Mouse (Mus musculus): ENCODE measurements at regions not wholly inside any gene's neighbourhood (a gene's known extent, or its start where the extent isn't known, plus 50 kb on each side); places are given as distances from the start of the nearest gene placed in this dataset.

DNA sequence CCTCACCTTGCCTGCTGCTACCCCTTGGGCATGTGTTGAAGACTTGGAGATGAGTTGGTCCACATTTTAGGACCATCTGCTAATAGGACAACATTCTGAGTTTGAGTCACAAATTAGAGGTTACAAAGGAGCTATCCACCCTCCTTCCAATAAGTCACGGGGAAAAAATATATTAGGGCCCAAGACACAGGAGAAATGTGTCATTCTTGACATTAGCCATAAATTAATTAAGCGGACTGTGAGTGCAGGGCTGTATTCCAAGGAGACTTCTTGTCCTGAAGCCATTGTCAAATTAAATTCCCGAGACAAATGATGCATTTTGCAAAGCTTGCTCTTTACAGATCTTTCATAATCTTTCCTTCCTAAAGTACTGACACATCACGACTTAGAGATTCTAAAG is 79.2 kb downstream of the 1700020N01Rik start:
- WGBS, result 84% methylated on average over 4 of the region's 4 CpGs
- H3K27me3 ChIP-seq (ENCODE audit: insufficient read depth, poor library complexity, severe bottlenecking), result no peaks in the 10 kb centered on the region
- H3K36me3 ChIP-seq, result no peaks in the 10 kb centered on the region
- H3K27ac ChIP-seq, result no peak overlapping the region
- no peak for DNase-seq (ENCODE audit: low spot score)
- H3K4me3 ChIP-seq, result no peak overlapping the region
- no peaks in the 10 kb centered on the region for H3K9me3 ChIP-seq
- H3K4me1 ChIP-seq, result peaks cover 23% of the 10 kb centered on the region; the same call in 1 of the 2 replicates

DNA sequence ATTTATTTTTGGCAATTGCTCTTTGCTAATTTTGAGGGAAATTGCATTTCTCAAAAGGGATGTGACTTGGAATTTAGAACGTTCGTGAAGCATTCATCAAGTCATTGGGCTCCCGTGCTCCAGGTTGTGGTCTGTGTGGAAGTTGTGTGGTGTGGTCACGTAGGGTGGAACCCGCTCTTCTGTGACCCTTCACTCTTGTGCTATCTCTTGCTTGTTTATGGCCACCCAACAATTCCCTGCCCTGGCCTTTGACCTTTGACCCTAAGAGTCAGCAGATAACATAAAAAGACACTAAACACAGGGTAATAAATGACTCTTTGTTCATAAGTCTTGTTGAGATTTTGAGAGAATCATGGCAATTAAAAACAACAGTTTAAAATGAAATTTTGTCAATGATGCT is 79.7 kb downstream of the 1700020N01Rik start:
- no peak overlapping the region for H3K4me3 ChIP-seq
- 55% methylated on average over 5 of the region's 5 CpGs for WGBS

DNA sequence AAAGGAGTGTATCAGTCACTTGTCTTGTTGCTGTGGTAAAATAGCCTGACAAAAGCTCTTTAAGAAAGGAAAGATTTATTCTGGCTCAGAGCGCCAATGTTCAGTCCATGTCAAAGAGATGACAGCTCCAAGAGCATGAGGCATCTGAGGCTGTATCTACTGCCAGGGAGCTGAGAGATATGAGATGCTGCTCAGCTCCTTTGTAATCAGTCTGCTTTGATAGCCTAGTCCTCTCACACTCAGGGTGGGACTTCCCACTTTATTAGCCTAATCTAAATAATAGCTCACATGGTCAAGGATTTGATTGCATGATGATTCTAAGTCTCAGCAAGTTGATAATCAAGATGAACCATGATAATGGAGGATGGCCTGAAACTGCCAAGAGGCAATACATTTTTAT is 80.9 kb downstream of the 1700020N01Rik start:
- Histone ChIP-seq H3K4me1 (peaks cover 25% of the 10 kb centered on the region; the same call in 1 of the 2 replicates), H3K4me3 (no peak overlapping the region), H3K27me3 (ENCODE audit: insufficient read depth, poor library complexity, severe bottlenecking) (no peaks in the 10 kb centered on the region), H3K27ac (0 out of 2 replicates have a peak overlapping the region, but pooled peaks have one; percentile 56), H3K36me3 (no peaks in the 10 kb centered on the region), H3K9me3 (no peaks in the 10 kb centered on the region)
- 41% methylated on average over 1 of the region's 1 CpGs for WGBS
- no peak for DNase-seq (ENCODE audit: low spot score)

More for the DNA sequence above, 79.7 kb downstream of the 1700020N01Rik start:
- no peak for DNase-seq (ENCODE audit: low spot score)
- H3K36me3 ChIP-seq, result no peaks in the 10 kb centered on the region
- no peak overlapping the region for H3K27ac ChIP-seq
- H3K9me3 ChIP-seq, result no peaks in the 10 kb centered on the region
- no peaks in the 10 kb centered on the region for H3K27me3 ChIP-seq (ENCODE audit: insufficient read depth, poor library complexity, severe bottlenecking)
- H3K4me1 ChIP-seq, result peaks cover 23% of the 10 kb centered on the region; the same call in 1 of the 2 replicates

DNA sequence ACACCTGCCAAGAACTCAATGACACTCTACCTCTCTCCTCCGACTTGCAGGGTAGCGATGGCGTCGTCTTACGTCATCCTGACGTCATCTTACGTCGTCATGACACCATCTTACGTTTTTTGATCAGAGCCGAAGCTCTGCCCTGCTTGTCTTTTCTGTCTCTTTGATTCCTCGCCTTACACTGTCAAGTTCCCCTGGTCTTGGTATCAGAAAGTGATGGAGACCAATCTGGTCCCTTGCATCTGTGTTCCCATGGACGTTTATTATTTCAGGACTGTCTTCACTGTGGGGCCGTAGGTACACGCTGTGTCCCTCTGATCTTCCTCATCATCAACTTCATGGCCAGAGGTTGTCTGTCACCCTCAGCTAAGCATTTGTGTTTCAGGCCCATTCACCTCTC is 82.8 kb downstream of the 1700020N01Rik start:
- Histone ChIP-seq H3K9me3 (no peaks in the 10 kb centered on the region), H3K36me3 (no peaks in the 10 kb centered on the region), H3K27ac (no peak overlapping the region), H3K4me3 (no peak overlapping the region), H3K4me1 (peaks cover 30% of the 10 kb centered on the region; the same call in 1 of the 2 replicates), H3K27me3 (ENCODE audit: insufficient read depth, poor library complexity, severe bottlenecking) (no peaks in the 10 kb centered on the region)
- WGBS, result 90% methylated on average over 14 of the region's 14 CpGs
- no peak for DNase-seq (ENCODE audit: low spot score)

DNA sequence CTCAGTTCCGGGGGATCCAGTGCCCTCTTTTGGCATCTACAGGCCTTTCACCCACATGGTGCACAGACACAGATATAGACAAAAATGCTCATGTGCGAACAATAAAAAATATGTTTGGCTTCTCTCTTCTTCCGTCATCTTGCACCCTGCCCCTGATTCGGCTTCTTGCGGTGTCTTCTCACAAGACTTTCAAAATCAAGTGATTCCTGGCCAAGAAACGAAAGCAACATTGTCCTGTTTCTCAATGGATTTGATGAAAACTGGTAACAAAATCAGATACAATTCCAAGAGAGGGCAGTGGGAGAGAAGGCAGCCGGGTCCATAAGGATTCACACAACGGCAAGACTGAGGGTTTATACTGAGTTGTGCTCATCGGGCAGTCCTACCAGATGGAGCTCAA is 85.0 kb downstream of the 1700020N01Rik start:
- no peaks in the 10 kb centered on the region for H3K36me3 ChIP-seq
- no peak overlapping the region for H3K4me3 ChIP-seq
- no peaks in the 10 kb centered on the region for H3K27me3 ChIP-seq (ENCODE audit: insufficient read depth, poor library complexity, severe bottlenecking)
- 90% methylated on average over 9 of the region's 9 CpGs for WGBS
- no peak overlapping the region for H3K27ac ChIP-seq
- DNase-seq (ENCODE audit: low spot score), result no peak
- H3K4me1 ChIP-seq, result peaks cover 25% of the 10 kb centered on the region; the same call in 1 of the 2 replicates
- H3K9me3 ChIP-seq, result no peaks in the 10 kb centered on the region

DNA sequence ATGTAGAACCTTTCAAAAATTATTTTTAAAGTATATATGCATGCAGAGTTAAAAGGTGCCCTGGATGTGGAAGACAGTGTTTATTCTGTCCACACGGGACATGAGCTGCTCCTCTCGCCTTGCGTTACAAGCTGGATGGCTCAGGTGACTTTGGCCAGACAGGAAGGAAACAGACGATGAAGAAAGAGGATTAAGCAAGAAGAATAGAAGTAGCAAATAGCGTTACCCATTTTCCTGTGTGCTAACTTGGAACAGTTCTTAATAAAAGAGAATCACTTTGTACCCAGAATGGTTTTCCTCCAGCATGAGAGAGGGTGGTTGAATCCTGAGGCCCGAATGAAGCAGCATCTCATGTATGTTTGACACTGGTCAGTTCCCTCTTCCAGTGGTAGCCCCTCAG is 85.4 kb downstream of the 1700020N01Rik start:
- Histone ChIP-seq H3K27ac (0 out of 2 replicates have a peak overlapping the region, but pooled peaks have one; percentile 7), H3K4me3 (no peak overlapping the region), H3K36me3 (no peaks in the 10 kb centered on the region), H3K9me3 (no peaks in the 10 kb centered on the region), H3K27me3 (ENCODE audit: insufficient read depth, poor library complexity, severe bottlenecking) (no peaks in the 10 kb centered on the region), H3K4me1 (peaks cover 20% of the 10 kb centered on the region; the same call in 1 of the 2 replicates)
- DNase-seq (ENCODE audit: low spot score), result no peak
- WGBS, result 81% methylated on average over 6 of the region's 6 CpGs

DNA sequence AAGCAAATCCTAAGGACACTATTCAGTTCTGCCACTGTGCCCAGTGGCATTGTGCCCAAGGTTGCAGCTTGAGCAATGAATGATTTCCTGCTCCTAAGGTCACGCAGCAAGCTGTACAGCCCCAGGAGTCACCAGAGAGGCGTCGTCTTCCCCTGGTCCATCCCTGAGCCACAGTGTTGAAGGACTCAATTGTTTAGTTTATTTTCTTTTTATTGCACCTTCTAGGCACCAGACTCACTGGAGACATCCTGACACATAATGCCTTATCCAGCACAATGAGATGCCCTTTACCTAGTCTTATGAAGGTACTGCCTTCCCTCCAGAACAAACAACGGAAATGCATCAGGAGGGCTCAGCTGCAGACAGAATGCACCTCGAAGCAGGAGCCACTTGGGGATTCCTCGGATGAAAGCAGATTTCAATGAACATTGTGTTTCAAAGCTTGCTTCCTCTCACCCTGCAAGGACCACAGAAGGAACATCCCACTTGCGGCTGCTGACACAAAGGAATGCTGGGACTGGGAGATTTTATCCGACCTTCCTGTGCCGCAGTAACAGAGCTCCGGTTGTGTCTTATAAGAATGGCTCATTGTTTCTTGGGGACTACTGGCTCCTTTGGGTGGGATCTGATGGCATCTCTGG is 86.0 kb downstream of the 1700020N01Rik start:
- no peaks in the 10 kb centered on the region for H3K9me3 ChIP-seq
- H3K27me3 ChIP-seq (ENCODE audit: insufficient read depth, poor library complexity, severe bottlenecking), result no peaks in the 10 kb centered on the region
- H3K4me3 ChIP-seq, result no peak overlapping the region
- H3K27ac ChIP-seq, result 0 out of 2 replicates have a peak overlapping the region, but pooled peaks have one; percentile 7
- DNase-seq (ENCODE audit: low spot score), result no peak
- peaks cover 14% of the 10 kb centered on the region; the same call in 1 of the 2 replicates for H3K4me1 ChIP-seq
- H3K36me3 ChIP-seq, result no peaks in the 10 kb centered on the region
- 44% methylated on average over 10 of the region's 10 CpGs for WGBS

DNA sequence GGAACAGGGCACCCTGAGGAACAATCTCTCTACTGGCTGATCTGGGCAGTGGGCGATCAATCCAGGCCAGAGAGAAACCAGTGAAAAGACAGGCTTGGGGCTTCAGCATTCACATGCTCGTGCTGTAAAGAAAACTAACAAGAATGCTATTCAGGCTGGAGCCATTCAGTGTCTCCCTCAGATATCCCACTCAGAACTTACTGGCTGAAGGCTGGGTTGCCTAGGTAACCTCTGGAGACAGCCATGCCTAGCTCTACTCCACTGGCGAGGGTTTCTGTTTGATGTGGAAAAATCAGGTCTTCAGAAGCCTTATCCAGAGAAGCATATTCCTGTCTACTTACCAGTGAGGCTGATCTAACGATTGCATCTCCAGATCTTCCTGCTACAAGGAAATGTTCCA is 87.8 kb downstream of the 1700020N01Rik start:
- H3K4me3 ChIP-seq, result no peak overlapping the region
- H3K36me3 ChIP-seq, result no peaks in the 10 kb centered on the region
- 43% methylated on average over 4 of the region's 4 CpGs for WGBS
- no peaks in the 10 kb centered on the region for H3K9me3 ChIP-seq
- no peaks in the 10 kb centered on the region for H3K27me3 ChIP-seq (ENCODE audit: insufficient read depth, poor library complexity, severe bottlenecking)
- H3K27ac ChIP-seq, result peak overlapping the region; percentile 30; the same call in 1 of the 2 replicates
- DNase-seq (ENCODE audit: low spot score), result no peak
- H3K4me1 ChIP-seq, result peaks cover 29% of the 10 kb centered on the region

DNA sequence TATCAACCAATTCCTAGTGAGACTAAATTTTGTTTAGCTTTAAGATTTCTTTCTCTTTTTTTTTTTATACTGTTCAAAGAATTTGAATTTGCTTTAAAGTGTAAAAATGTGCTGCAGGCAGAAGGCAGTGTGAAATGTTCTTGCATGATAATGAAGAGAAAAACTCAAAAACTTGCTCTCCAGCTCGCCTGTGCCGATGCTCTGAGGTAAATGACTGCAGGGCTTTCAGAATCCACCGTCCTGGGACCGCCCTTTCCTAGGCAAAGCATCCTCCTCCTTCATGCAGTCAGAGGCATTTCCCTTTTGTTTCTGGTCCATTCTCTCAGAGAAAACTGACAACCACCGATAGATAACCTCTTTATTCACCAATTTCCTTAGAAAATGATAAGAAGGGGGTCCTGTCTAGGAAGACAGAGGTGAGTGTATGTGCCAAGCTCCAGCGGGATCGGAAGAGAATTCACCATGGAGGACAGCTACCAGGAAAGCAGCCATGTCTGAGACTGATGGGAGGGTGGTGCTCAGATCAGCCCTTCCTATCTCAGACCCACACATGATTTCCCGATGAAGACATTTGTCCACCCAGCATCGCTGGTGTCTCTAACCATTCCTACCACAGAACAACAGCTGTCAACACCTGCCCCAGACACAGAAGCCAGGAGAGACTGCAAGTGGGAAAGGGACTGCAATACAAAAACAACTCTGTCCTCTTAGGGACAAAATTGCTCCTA is 91.5 kb downstream of the 1700020N01Rik start:
- DNase-seq (ENCODE audit: low spot score), result no peak
- Histone ChIP-seq H3K36me3 (no peaks in the 10 kb centered on the region), H3K4me3 (no peak overlapping the region), H3K27me3 (ENCODE audit: insufficient read depth, poor library complexity, severe bottlenecking) (no peaks in the 10 kb centered on the region), H3K9me3 (no peaks in the 10 kb centered on the region), H3K27ac (peak overlapping the region; percentile 75; the same call in 1 of the 2 replicates), H3K4me1 (peaks cover 30% of the 10 kb centered on the region)
- 43% methylated on average over 9 of the region's 9 CpGs for WGBS

DNA sequence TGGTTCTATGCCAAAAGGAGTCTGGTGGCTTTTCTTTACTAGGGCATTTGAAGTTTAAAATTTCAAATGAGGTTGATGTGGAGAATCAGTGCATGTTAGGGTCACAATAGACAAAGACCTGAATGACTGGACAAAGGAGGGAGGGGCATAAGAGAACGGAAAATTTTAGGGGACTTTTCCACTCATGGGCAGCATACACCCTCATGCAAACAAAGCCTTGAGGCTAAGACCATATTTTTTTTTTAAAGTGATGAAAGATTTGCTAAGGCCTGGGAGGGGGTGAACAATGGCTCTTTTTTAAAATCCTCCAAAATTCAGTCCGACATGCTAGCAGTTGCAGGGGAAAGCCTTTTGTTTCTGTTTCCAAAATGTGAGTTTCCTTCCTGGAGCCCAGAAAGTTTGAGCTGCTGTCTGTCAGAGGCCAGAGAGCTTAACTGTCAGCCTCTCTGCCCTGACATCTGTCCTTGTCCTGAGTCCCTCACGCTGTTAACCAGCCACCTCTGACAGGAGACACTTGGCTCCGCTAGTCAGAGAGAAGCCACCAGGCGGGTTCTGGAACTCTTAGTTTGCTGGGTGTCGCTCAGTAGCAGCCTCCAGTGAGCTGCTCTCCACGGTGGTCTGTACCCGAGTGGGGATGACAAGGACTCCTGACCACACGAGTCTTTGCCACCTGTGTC is 92.3 kb downstream of the 1700020N01Rik start:
- Histone ChIP-seq H3K27me3 (ENCODE audit: insufficient read depth, poor library complexity, severe bottlenecking) (no peaks in the 10 kb centered on the region), H3K36me3 (no peaks in the 10 kb centered on the region), H3K9me3 (no peaks in the 10 kb centered on the region), H3K4me3 (no peak overlapping the region), H3K27ac (peak overlapping the region; percentile 75), H3K4me1 (peaks cover 35% of the 10 kb centered on the region)
- WGBS, result 15% methylated on average over 9 of the region's 9 CpGs
- DNase-seq (ENCODE audit: low spot score), result peak; percentile 84

DNA sequence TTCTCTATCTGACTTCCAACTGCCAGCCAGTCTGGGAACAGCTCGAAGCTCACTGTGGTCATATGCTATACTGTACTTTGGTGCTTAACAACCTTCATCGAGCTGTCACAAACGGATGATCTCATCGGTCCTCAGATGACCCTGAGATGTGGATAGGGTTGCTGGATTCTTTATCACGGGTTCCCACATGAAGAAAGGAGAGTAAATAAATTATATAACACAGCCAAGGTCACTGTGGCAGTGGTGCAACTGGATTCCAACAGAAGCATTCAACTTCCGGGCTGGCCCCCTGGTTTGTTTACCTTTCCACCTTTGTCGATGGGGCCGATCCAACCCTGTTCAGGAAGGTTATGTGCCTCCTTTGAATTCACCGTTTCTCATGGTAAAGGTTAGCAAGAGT is 93.1 kb downstream of the 1700020N01Rik start:
- H3K4me1 ChIP-seq, result peaks cover 30% of the 10 kb centered on the region
- peak overlapping the region; percentile 75 for H3K27ac ChIP-seq
- no peaks in the 10 kb centered on the region for H3K27me3 ChIP-seq (ENCODE audit: insufficient read depth, poor library complexity, severe bottlenecking)
- DNase-seq (ENCODE audit: low spot score), result no peak
- H3K9me3 ChIP-seq, result no peaks in the 10 kb centered on the region
- 48% methylated on average over 9 of the region's 9 CpGs for WGBS
- H3K36me3 ChIP-seq, result no peaks in the 10 kb centered on the region
- H3K4me3 ChIP-seq, result no peak overlapping the region

DNA sequence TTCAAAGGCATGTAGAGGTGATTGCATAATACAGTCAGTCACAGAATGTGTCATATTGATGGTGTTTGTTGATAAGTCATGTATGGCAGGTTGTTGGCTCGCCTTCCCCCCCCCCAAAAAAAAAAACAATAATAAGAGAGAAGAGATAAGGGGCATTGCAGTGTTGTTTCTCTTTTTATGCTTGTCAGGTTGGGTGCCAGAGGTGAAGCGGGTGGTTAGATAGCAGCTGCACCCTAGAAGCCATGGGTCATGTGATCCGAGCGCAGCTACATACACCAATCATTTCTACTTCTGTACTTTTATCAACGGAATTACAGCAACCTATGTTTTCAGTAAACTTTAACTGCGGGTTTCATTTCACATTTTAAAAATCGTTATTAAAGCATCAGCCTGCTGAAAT is 94.5 kb downstream of the 1700020N01Rik start:
- Histone ChIP-seq H3K9me3 (no peaks in the 10 kb centered on the region), H3K27me3 (ENCODE audit: insufficient read depth, poor library complexity, severe bottlenecking) (no peaks in the 10 kb centered on the region), H3K4me1 (peaks cover 30% of the 10 kb centered on the region), H3K4me3 (no peak overlapping the region), H3K27ac (no peak overlapping the region), H3K36me3 (no peaks in the 10 kb centered on the region)
- DNase-seq (ENCODE audit: low spot score), result no peak
- 82% methylated on average over 7 of the region's 7 CpGs for WGBS

DNA sequence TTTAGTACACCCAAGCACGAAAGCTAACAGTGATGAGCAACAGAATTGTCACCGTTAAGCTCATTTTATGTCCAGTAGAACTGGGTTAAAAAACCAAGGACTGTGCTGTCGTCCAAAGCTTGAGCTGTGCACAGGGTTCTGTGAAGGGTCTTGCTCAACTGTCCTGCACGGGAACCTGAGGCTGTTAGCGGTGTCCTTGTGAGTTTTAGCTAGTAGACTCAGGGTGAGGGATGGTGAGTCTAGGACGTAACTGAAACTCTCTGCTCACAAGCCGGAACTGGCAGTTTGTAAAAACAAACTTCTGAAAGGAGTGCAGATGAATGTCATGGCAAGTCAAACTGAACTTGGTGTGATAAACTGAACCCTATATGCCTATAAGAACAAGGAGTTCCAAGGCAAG is 95.6 kb downstream of the 1700020N01Rik start:
- Histone ChIP-seq H3K27ac (no peak overlapping the region), H3K36me3 (no peaks in the 10 kb centered on the region), H3K4me1 (peaks cover 30% of the 10 kb centered on the region), H3K4me3 (no peak overlapping the region), H3K27me3 (ENCODE audit: insufficient read depth, poor library complexity, severe bottlenecking) (no peaks in the 10 kb centered on the region), H3K9me3 (no peaks in the 10 kb centered on the region)
- 80% methylated on average over 7 of the region's 7 CpGs for WGBS
- no peak for DNase-seq (ENCODE audit: low spot score)
